Mouse (Mus musculus): Measurements from ENCODE around the gene Nudt16l1. TPM values are rescaled to one million over a fixed set of nuclear protein-coding genes. Genes with fewer than 3 reads are reported as not detected.

Gene Nudt16l1
- total RNA-seq, 2 experiments from 2014 or later, result 75.5 to 77.1 TPM

DNA sequence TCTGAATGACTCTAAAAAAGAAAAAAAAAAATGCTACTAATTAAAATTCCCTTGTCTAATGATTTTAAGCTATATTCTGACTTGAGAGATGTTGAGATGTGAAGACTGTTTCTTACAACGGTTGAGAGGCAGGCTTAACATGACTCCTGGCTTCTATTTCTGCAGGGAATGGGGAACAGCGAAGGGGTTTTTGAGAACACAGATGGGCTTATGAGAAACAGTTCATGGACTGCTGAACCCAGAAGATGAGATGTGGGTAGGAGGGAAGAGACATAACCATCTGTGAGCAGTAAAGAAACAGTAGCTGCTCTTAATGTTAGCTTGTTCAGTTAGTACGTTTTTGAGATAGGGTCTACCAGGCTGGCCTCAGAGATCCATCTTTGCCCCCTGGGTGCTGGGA is 18.0 kb downstream of the Nudt16l1 start:
- DNase-seq (ENCODE audit: low spot score in 2 of 2), result no peak

DNA sequence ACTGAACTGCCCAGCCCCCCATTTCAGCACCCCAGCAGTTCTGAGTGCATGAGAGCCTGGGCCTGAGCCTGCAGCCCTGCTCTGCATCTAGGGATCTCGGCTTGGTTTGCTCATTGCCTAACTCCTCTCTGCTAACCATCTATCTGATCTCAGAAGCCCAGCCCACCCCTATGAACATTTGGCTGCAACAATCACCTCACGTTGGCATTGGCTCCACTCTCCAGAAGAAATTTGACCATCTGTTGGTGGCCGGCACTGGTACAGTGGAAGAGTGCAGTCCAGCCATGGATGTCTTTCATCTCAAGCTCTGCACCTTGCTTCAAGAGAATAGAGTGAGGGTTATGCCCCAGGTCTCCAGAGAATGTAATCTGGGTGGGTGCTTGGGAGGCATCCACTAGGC is 18.9 kb downstream of the Nudt16l1 start:
- no peak for DNase-seq (ENCODE audit: low spot score in 2 of 2)

DNA sequence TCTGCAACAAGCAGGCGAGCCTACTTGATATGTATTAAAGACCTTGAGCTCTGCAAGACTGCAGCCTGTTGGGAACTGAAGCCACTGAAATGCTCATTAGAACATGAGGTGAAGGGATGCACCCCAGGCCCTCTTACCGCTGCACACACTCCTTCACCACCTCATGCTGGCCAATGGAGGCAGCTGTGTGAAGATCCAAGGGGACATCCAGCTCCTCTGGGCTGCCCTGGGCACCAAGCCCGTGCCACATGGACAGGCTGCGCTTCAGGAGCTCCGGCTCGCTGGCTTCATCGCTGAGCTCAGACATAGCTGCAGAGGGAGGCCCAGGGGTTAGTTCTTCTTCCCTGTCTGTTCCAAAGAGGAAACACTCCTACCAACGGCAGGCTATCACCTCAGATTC is 21.7 kb downstream of the Nudt16l1 start:
- no peak for DNase-seq (ENCODE audit: low spot score in 2 of 2)

DNA sequence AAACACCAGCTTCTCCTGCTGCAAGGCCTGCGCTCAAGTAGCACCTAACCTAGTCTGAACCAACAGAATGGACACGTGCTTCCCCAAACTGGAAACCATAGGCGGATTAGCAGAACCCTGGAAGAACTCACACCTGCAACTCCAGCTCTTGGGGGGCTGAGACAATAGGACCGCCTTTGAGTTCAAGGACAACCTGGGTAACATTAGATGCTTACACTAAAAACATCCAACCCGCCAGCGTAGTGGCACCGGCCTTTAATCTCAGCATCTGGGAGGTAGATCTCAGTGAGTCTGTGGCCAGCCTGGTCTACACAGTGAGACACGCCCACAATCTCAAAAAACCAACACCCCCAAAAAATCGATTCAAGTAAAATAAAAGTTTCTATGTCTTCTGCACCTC is 24.8 kb downstream of the Nudt16l1 start:
- no peak for DNase-seq (ENCODE audit: low spot score in 2 of 2)

DNA sequence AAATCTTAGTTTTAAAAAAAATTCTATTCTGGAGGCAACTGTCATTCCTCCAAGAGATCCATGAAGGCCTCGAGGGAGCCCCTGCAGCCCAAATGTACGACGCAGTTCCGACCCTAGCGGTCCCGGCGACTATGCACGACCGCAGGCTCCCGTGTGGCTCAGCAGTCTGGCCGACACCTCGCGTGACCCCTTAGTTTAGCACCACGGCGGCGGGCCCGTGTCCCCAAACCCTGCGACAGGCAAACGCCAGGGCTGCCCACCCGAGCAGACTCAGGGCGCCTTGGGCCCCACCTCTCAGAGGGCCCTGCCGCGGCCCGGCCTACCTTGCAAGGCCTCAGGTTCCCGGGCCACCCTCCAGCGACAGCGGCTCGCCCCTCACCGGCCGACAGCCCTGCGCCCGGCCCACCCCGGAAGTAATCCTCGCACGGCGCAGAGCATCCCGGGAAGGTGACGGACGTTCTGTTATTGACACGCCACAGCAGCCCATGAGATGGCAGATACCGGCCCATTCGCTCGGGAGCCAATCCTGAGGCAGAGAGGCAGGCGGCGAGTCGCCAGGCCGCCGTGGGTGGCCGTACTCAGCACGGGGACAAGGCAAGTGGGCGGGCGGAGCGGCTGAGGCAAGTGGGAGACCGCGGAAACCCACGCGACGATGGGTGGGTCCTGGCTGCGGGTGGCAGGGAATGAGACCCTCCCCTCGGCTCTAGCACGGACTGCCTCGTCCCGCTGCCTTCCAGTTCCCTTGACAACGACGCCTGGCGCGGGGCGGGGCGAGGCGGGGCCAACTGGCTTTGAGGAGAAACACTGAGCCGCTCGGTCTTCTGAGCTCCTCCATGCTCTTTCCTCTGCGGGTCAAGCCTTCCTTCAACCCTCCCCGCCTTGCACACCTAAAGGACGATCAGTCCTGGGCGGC is 25.5 kb downstream of the Nudt16l1 start, which contains the start of gene Anks3:
Anks3 (minus strand) TSS at position 409 of the 913 bp plus-strand sequence.
- DNase-seq (ENCODE audit: low spot score in 2 of 2), result peak; percentile 99 to 100

DNA sequence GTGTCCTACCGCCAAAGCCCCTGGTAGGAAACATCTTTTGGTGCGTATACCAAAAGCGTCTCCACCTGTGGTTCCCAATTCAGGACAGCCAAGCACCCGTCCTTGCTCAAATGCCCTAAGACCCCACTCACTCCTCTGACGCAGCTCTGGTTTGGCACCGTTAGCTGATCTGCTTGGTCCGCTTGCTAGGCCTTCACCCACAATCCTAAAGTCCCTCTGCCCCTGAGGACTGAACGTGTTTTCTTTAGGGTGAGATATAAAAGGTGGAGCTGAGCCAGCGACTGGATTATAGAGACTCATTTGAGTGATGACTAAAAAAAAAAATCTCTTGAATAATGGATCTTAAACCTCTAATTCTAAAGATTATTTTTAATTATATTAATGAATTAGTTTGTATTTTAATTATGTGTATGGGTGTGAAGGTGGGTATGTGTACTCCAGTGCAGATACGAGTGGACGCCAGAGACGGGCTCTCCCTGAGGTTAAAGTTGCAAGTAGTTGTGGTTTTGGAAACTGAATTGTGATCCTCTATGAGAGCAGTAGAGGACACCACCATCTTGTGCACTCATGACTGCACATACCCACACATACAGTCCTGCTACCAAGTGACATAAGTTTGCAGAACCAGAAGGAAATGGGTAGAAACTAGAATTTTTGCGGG is 26.3 kb downstream of the Nudt16l1 start:
- no peak for DNase-seq (ENCODE audit: low spot score in 2 of 2)

DNA sequence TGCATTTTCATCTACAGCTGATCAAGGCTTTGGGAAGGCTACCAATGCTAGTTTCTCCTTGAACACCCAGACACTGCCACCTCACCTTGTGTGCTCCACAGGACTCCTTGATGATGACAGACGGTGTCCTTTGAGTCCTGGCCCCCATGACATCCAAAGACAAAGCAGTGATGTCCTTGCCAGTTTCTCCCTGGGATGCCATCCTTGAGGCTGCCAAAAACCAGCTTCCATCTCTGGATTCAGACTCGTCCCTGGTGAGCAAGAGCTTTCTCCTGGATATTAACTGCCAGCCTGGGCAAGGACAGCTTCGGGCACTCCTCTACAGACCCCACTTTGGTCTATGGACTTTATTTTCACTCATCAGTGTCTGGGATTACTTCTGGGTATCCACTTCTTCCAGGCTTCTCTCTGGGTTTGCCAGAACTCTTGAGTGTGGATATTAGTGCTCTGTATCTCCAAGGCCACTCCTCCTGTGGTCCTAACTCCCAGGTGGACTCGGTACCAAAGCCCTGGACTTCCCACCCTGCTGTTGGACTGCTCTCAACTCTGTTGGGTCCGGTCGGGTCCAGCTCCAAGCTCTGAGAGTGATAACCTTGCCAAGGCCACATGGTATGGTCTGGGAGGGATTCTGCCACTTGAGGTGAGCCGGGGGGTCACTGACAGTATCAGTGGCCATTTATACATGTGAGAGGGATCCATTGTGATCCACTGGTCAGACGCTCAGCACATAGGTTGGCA is 27.0 kb downstream of the Nudt16l1 start:
- no peak for DNase-seq (ENCODE audit: low spot score in 2 of 2)

DNA sequence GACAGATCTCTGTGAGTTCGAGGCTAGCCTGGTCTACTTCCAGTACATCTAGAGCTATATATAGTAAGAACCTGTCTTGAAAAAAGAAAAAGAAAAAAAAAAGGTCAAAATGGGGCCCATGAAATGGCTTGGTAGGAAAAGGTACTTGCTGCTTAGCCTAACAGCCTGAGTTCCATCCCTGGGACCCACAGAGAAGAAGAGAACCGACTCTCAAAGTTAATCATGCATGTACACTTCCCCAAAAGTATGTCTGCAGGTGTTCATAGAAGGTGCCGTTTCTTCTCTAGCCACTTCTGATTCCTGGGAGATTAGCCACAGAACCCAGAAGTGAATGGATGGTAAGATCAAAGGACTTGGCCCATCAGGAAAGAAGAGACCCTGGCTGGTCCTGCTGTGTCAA is 29.9 kb downstream of the Nudt16l1 start:
- DNase-seq (ENCODE audit: low spot score in 2 of 2), result no peak

DNA sequence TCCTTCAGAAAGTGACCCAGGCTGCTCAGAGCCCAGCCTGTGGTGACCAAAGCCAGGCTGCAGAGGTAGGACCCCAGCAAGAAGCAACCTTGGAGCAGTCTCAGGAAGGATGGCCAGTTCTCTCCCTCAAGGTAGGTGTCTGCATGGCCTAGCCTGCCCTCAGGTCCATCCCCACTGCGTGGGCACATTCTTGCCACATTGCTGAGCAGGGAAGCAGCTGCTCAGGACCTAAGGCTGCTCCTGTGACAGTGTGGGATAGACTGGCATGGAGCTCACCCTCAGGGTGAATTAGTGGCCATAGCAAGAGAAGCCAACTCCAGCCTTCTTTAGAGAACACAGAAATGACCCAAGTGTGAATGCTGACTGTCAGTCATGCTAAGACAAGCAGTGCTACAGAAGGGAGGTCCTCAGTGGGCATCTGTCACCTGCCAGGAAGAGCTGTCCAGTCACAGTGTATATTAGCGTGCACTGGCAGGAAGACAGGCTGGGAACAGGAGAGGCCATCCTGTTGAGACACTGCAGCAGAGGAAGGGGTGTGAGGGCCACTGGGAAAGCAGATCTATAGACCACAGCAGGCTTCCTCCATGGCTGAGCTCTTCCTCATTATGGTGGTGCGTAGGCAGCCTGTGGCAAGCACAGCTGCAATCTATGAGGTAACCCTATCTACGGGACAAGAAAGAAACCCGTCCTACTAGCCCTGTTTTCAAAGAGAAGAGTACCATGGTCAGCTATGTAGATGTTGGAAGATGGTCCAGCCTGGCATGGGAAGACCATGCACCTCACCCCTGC is 30.7 kb downstream of the Nudt16l1 start:
- no peak for DNase-seq (ENCODE audit: low spot score in 2 of 2)

DNA sequence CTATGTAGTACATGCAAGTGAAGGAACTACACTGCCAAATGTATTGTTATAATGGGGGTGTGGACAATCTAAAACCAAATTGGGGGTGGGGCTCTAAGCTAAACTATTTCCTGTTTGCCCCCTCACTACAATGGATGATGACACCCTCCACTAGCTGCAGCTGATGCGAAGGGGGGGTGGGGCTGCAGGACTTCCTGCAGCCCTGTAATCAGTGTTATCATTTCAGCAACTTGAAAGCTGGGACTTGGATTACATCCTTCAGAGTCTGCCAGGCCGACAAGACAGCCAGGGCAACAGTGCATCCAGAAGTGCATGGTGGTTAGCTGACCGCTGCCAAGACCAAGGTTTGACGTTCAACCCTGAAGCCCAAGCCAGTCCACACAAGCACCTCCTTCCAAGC is 33.1 kb downstream of the Nudt16l1 start:
- DNase-seq (ENCODE audit: low spot score in 2 of 2), result no peak

DNA sequence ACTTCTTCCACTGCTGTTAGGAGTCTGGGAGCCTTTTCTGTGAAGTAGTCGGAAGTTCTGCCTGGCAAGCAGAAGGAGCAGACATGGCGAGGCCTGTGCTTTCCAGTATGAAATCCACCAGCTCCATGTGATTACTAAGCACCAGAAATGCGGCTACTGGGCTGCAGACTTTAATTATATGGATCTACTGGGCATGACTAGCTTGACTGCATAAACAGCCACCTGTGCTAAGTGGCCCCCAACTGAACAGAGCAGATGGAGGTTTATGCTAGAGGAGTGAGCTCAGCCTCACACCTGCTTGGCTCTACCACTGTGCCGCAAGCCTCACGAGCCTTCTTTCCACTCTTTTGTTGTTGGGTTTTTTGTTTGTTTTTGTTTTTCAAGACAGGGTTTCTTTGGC is 36.0 kb downstream of the Nudt16l1 start:
- DNase-seq (ENCODE audit: low spot score in 2 of 2), result no peak

DNA sequence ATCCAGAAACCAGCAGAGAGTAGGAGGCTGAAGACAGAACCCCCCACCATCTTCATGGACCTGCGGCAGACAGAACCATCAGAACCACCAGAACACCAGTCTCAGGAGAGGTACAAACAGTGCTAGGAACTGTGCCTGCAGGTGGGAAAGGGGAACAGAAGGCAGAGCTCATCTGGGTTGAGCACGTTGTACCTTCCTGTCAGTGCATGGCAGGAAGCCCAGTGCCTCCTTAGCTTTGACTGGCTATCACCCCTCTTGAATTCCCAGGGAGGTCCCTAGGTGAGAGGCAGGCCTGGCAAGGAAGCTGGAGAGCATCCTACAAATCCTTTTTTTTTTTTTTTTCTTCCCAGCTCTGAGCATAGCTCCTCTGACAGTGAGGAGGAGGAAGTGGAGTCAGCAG is 37.6 kb downstream of the Nudt16l1 start:
- DNase-seq (ENCODE audit: low spot score in 2 of 2), result no peak

DNA sequence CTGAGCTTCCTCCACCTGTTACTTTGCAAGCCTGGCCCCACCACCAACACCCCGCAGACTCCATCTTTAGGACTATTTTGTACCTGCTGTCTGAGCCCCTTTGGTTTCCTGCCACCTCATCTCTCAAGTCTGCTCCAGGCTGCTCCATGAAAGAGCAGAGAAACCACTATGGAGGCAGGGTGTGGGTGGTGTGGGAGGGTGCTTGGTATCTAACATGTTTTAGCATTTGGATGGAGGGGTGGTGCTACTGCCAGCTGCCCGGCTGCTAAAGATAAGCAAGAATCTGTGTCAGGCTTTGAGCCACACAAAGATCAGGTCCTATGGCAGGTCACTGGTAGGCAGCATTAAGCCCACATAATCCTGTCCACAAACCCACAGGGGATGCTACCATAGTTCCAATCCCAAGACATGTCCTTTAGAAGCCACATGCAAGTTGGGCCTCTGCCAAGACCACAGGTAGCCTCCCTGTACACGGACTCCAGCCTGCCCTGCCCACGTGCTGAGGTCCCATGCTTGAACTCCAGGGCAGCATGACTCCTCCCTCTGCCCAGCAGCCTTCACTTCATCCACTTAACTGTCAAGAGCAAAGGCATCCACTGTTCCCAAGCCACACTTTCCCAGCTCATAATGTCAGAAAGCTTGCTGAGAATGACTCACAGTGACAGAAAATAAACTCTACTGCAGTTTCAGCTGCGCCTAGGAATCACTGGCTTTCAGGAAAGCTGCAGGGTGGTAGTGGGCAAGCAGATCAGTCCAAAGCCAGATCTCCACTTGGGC is 39.9 kb downstream of the Nudt16l1 start:
- DNase-seq (ENCODE audit: low spot score in 2 of 2), result no peak

DNA sequence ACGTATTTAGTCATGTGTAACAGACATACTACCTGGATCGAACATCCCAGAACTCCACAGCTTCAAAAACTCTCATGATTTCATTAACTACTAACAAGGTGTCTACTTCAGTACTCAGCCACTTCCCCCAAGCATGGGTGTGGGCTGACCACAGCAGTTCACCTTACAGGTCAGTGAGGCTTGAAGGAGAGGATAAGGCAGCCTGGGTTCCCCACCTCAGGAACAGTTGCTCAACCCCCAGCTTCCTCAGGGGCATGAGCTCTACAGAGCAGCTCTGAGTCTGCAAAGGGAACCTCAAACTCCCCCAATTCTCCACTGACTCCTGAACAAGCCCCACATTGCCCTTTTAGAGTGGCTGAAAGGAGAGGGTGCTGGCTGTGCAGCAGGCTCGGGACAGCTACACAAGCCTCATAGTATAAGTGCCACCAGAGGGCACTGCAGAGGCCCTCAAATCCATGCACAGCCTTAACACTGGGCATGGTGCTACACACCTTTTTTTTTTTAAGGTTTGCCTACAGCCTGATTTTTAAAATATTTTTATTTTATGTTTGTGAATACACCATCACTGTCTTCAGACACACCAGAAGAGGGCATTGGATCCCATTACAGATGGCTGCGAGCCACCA is 41.3 kb downstream of the Nudt16l1 start:
- DNase-seq (ENCODE audit: low spot score in 2 of 2), result no peak

DNA sequence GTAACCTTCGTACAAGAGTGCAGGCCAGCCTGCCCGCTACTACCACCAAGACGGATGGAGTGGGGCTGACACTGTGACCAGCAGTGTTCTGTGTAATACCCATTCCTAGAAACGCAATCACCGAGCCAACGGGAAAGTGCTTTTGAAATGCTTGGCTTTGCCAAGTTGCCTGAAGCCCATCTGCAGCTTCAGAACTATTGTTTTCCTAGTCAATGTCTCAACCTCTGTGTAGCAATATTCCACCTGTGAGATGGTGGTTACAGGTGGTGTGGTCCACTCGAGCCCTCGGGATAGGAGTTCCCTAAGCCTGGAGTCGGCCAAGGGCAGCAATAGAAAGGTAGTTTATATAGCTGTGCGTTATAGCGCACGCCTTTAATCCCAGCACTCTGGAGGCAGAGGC is 46.2 kb downstream of the Nudt16l1 start:
- DNase-seq (ENCODE audit: low spot score in 2 of 2), result no peak

Other genes with a start within 250 kb of the Nudt16l1 start
- 10 to 100 TPM; 11.7 to 11.9 TPM for gene Nmral1, start 219.4 kb upstream of the Nudt16l1 start, total RNA-seq (2021)
- 10 to 100 TPM; 81.9 to 84.3 TPM for gene Hmox2, start 212.4 kb upstream of the Nudt16l1 start, total RNA-seq (2021)
- 100 to 1,000 TPM; 188 to 191 TPM for gene Cdip1, start 148.5 kb upstream of the Nudt16l1 start, total RNA-seq (2021)
- not detected for gene 4930562C15Rik, start 103.3 kb upstream of the Nudt16l1 start, total RNA-seq (2021)
- 10 to 100 TPM; 80.1 to 84.6 TPM for gene Ubald1, start 58.4 kb upstream of the Nudt16l1 start, total RNA-seq (2021)
- 100 to 1,000 TPM; 190 to 194 TPM for gene Mgrn1, start 52.5 kb upstream of the Nudt16l1 start, total RNA-seq (2021)
- gene Anks3, start 25.4 kb downstream of the Nudt16l1 start, total RNA-seq (2021), result 10 to 100 TPM; 57.1 to 58.6 TPM
- gene Sept12, start 59.1 kb downstream of the Nudt16l1 start, total RNA-seq (2021), result not detected
- gene Smim22, start 68.5 kb downstream of the Nudt16l1 start, total RNA-seq (2021), result not detected
- 100 to 1,000 TPM; 280 to 286 TPM for gene Rogdi, start 74.8 kb downstream of the Nudt16l1 start, total RNA-seq (2021)
- 100 to 1,000 TPM; 132 to 134 TPM for gene Glyr1, start 111.1 kb downstream of the Nudt16l1 start, total RNA-seq (2021)
- gene Ubn1, start 111.3 kb downstream of the Nudt16l1 start, total RNA-seq (2021), result 10 to 100 TPM; 40.1 to 40.6 TPM
- gene Ppl, start 193.7 kb downstream of the Nudt16l1 start, total RNA-seq (2021), result under 1 TPM; 0.91 to 0.99 TPM
- gene Sec14l5, start 208.3 kb downstream of the Nudt16l1 start, total RNA-seq (2021), result 1 to 10 TPM; 2.4 to 3.4 TPM